Mouse (Mus musculus) forebrain, embryonic 14.5 days (tissue): ENCODE results near the gene Atxn7l1. TPM values are rescaled to one million over a fixed set of nuclear protein-coding genes. Genes with fewer than 3 reads are reported as not detected.
A peak's percentile ranks its signal among the peaks of the same experiment; 100 is the strongest.

Experiments used
- ATAC-seq: fragments of 200-750 bp; cut with Nextera tagmentation; 2 replicates; pipeline ENCODE4 v1.8.0; 2017; ENCODE audit warnings: mild to moderate bottlenecking, moderate library complexity
- DNase-seq: peaks from one replicate; pipeline ENCODE4 v3.0.0-alpha.2; 2015; ENCODE audit warnings: low spot score
- H3K27ac ChIP-seq: fragments of 300-500 bp; sonication (generic); 2 replicates; pipeline ENCODE4 v1.5.1; 2014; ENCODE audit warnings: low read depth, mild to moderate bottlenecking, control low read depth, low read length, moderate library complexity
- H3K27me3 ChIP-seq: fragments of 300-500 bp; sonication (generic); replicated peaks from 2 replicates; pipeline ENCODE4 v1.6.1; 2014; ENCODE audit warnings: low read length, control low read depth, mixed read lengths; ENCODE audit not compliant: control insufficient read depth, insufficient read depth
- H3K36me3 ChIP-seq: fragments of 300-500 bp; sonication (generic); 2 replicates; pipeline ENCODE4 v1.6.1; 2014; ENCODE audit warnings: low read length, control low read depth; ENCODE audit not compliant: control insufficient read depth, insufficient read depth
- H3K4me1 ChIP-seq: fragments of 300-500 bp; sonication (generic); 2 replicates; pipeline ENCODE4 v1.6.1; 2014; ENCODE audit warnings: antibody characterized with exemption, low read length, control low read depth; ENCODE audit not compliant: control insufficient read depth, insufficient read depth
- H3K4me2 ChIP-seq: fragments of 300-500 bp; sonication (generic); 2 replicates; pipeline ENCODE4 v1.6.1; 2014; ENCODE audit warnings: mild to moderate bottlenecking, control low read depth, low read length
- H3K4me3 ChIP-seq: fragments of 300-500 bp; sonication (generic); 2 replicates; pipeline ENCODE4 v1.5.1; 2014; ENCODE audit warnings: low read depth, low read length, control low read depth
- H3K9ac ChIP-seq: fragments of 300-500 bp; sonication (generic); 2 replicates; pipeline ENCODE4 v1.6.1; 2014; ENCODE audit warnings: mild to moderate bottlenecking, low read length, control low read depth, moderate library complexity
- H3K9me3 ChIP-seq: fragments of 300-500 bp; sonication (generic); replicated peaks from 2 replicates; pipeline ENCODE4 v1.6.1; 2016; ENCODE audit warnings: low read length, control low read depth, mixed read lengths; ENCODE audit not compliant: control insufficient read depth
- WGBS: fragments of 180-500 bp; shearing (Covaris S2); extraction: QIAGEN DNeasy Blood & Tissue Kit; methylation state at CpG from one replicate; pipeline ENCODE4 v1.1.7; 2014; 5-methylcytosine and 5-hydroxymethylcytosine counted together
- polyA plus RNA-seq: library from polyadenylated mRNA; unstranded; fragments of >200 nt; fragmentation: Nextera tagmentation; extraction: Ambion mirVana; gene quantifications from 2 replicates; pipeline ENCODE4 v1.2.1, GENCODE M21; 2014

The Atxn7l1 gene
- polyA plus RNA-seq, 1 experiment from 2014 or later = 18.1 TPM

DNA sequence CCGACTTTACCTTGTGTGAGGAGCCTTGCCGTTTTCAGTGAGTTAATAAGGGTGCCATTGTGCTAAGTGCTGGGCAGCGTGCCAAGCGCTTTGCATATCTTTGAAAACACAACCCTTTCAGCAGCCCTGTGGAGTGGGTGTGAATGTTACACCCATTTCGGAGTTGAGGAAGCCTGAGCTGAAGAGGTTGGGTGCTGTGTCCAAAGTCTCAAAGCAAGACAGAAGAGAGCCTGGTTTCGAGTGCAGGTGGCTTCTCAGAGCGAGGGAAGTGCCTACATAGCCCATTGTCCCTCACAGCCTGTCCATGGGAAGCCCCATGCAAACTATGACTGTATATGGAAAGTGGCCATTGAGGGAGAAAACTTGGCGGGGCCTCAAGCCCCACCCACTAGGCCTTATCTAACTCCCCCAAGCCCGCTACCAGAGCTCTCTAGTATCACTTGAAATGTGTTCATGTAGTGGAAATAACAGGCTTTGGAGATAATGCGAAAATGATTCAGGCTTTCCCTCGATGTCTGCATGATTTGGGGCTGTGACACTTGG lies 73.1 kb downstream of the Atxn7l1 start:
- 8% methylated on average over 11 of the region's 11 CpGs for WGBS
- Histone ChIP-seq H3K36me3 (no peaks in the 10 kb centered on the region), H3K4me1 (peaks cover 28% of the 10 kb centered on the region), H3K27me3 (no peaks in the 10 kb centered on the region), H3K4me2 (peak overlapping the region; percentile 18; the same call in 1 of the 2 replicates), H3K9ac (no peak overlapping the region), H3K27ac (peak overlapping the region; percentile 40), H3K9me3 (no peaks in the 10 kb centered on the region), H3K4me3 (no peak overlapping the region)
- ATAC-seq (peak; percentile 77), DNase-seq (peak; percentile 95)

DNA sequence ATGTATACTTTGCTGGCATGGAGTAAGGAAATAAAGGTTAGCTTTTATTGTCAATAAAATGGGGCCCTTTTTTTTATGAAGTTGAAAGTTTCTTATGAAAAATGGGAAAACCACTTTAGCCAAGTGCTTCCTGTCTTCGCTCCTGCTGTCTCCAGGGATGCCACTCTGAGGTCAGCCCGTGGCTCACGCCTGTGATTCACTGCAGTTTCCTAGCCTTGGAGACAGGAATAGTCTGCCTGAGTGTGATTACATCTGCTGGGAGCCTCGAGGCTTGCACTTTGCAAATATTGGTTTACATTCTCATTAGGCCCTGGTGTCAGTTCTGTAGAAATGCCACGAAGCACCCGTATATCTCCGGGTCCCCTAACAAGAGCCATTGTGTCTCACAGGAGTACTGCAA lies 74.7 kb downstream of the Atxn7l1 start:
- no peak overlapping the region for H3K4me2 ChIP-seq
- no peaks in the 10 kb centered on the region for H3K36me3 ChIP-seq
- ATAC-seq = no peak
- no peaks in the 10 kb centered on the region for H3K27me3 ChIP-seq
- no peaks in the 10 kb centered on the region for H3K9me3 ChIP-seq
- 77% methylated on average over 7 of the region's 7 CpGs for WGBS
- no peak overlapping the region for H3K9ac ChIP-seq
- no peak overlapping the region for H3K4me3 ChIP-seq
- peaks cover 31% of the 10 kb centered on the region for H3K4me1 ChIP-seq
- DNase-seq = no peak
- H3K27ac ChIP-seq = no peak overlapping the region

DNA sequence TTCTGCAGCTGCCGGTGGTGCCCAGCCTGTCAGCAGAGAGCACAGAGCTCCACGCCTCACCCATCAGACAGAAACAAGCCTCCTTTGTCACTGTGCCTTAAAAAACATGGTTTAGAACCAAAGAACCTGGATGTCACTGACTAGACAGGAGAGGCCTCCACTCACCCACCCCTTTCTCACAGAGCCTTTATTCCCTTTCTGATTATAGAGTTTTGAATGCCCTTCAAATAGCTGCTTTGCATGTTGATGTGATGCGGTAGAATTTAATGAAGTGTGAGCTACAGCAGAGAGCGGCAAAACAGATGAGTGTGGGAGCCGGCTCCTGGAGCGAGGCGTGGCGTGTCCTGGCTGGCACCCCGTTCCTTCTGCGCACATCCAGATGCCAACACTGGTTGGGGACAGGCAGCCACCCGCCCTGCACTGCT lies 77.6 kb downstream of the Atxn7l1 start:
- Histone ChIP-seq H3K27ac (peak overlapping the region; percentile 76), H3K4me3 (no peak overlapping the region), H3K4me1 (peaks cover 28% of the 10 kb centered on the region), H3K4me2 (peak overlapping the region; percentile 33), H3K9ac (peak overlapping the region; percentile 35), H3K9me3 (no peaks in the 10 kb centered on the region), H3K27me3 (no peaks in the 10 kb centered on the region), H3K36me3 (no peaks in the 10 kb centered on the region)
- DNase-seq = peak; percentile 89
- WGBS = 3% methylated on average over 11 of the region's 11 CpGs
- peak; percentile 90 for ATAC-seq

DNA sequence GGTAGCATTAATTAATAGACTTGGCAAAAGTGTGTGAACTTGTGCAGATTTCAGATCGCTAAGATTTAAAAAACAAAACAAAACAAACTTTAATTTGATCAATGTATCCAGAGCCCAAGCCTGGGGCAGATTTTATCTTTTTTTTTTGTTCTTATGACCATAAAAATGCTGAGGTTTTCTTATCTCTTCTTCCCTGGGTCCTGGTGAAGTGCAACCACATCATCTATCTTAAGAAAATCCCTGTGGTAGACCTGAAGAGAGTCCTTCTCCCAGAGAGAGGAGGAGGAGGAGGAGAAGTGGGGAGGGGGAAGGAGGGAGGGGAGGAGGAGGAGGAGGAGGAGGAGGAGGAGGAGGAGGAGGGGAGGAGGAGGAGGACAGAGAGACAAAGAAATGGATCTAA lies 78.5 kb downstream of the Atxn7l1 start:
- no peak overlapping the region for H3K4me2 ChIP-seq
- no peaks in the 10 kb centered on the region for H3K27me3 ChIP-seq
- no peak for ATAC-seq
- H3K4me3 ChIP-seq = no peak overlapping the region
- H3K36me3 ChIP-seq = no peaks in the 10 kb centered on the region
- no peak overlapping the region for H3K27ac ChIP-seq
- no peaks in the 10 kb centered on the region for H3K9me3 ChIP-seq
- no peak for DNase-seq
- no peak overlapping the region for H3K9ac ChIP-seq
- H3K4me1 ChIP-seq = peaks cover 23% of the 10 kb centered on the region
- 36% methylated on average over 1 of the region's 1 CpGs for WGBS

DNA sequence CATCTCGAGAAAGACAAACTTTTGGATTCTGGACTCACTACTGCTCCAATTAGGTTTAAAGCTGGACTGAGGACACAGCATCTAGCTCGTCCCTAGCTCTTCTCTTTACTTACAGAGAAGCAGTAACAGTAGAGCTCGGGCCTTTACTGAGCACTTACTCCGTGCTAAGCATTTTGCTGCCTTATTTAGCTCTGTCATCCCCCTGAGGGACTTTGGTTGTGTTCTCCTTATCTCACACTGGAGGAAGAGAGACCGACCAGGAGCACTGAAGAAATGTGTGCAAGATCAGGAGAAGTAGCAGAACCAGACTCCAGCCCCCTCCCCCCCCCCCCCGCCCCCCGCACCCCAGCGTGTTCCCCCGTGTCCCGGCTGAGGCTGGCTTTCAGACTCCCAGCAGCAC lies 79.1 kb downstream of the Atxn7l1 start:
- WGBS = 67% methylated on average over 10 of the region's 10 CpGs
- H3K4me3 ChIP-seq = no peak overlapping the region
- no peak overlapping the region for H3K9ac ChIP-seq
- no peaks in the 10 kb centered on the region for H3K36me3 ChIP-seq
- H3K4me2 ChIP-seq = no peak overlapping the region
- DNase-seq (no peak), ATAC-seq (no peak)
- no peaks in the 10 kb centered on the region for H3K27me3 ChIP-seq
- H3K27ac ChIP-seq = no peak overlapping the region
- H3K9me3 ChIP-seq = no peaks in the 10 kb centered on the region
- H3K4me1 ChIP-seq = peaks cover 21% of the 10 kb centered on the region

DNA sequence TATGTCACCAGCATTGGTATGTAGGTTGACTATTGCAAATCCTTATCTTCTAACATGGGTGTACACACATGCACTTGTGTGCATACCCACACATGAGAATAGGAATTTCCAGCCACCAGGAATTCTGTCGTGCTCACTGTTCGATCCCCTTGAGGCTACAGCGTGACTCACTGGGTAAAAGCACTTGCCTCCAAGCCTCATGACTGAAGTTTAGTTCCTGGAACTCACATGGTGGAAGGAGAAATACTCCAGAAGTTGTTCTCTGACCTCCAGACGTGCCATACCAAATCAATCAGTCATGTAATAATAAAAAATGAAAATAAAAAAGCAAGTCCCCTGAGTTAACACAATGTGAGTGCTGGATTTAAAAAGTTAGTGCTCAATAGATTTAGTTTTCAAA lies 87.8 kb downstream of the Atxn7l1 start:
- Histone ChIP-seq H3K4me1 (no peaks in the 10 kb centered on the region), H3K27ac (no peak overlapping the region), H3K36me3 (no peaks in the 10 kb centered on the region), H3K27me3 (no peaks in the 10 kb centered on the region), H3K9me3 (no peaks in the 10 kb centered on the region), H3K4me2 (no peak overlapping the region), H3K4me3 (no peak overlapping the region), H3K9ac (no peak overlapping the region)
- ATAC-seq = no peak
- 84% methylated on average over 4 of the region's 4 CpGs for WGBS
- DNase-seq = no peak

DNA sequence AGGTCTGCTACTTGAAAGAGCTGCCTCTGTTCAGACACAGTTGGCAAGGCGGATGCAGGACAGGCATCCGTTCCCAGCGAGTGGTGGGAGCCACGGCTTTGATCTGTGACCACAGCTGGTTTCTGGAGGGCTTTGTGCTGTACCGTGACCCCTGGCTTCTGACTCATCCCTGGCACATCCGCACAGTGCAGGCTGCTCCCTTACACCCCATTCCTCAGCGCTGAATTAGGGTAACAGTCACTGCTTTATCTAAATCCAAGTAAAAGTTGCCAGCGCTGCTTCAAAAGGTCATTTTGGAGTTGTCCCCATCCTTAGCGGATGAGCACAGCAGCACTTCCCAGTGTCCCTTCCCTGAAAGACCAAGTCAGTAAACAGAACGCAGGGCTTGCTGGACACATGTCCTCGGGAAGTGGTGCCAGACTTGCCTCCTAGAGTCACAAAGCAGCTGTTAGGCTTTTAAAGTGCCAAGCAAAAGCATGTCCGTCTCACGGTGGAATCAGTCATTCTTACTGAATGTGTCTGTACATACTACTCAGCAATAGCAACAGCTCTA lies 88.4 kb downstream of the Atxn7l1 start:
- no peaks in the 10 kb centered on the region for H3K27me3 ChIP-seq
- H3K9ac ChIP-seq = no peak overlapping the region; the same call in 1 of the 2 replicates
- no peak overlapping the region for H3K4me2 ChIP-seq
- H3K9me3 ChIP-seq = no peaks in the 10 kb centered on the region
- 82% methylated on average over 13 of the region's 13 CpGs for WGBS
- no peak overlapping the region for H3K4me3 ChIP-seq
- DNase-seq (no peak), ATAC-seq (no peak)
- H3K4me1 ChIP-seq = no peaks in the 10 kb centered on the region
- no peaks in the 10 kb centered on the region for H3K36me3 ChIP-seq
- no peak overlapping the region for H3K27ac ChIP-seq

DNA sequence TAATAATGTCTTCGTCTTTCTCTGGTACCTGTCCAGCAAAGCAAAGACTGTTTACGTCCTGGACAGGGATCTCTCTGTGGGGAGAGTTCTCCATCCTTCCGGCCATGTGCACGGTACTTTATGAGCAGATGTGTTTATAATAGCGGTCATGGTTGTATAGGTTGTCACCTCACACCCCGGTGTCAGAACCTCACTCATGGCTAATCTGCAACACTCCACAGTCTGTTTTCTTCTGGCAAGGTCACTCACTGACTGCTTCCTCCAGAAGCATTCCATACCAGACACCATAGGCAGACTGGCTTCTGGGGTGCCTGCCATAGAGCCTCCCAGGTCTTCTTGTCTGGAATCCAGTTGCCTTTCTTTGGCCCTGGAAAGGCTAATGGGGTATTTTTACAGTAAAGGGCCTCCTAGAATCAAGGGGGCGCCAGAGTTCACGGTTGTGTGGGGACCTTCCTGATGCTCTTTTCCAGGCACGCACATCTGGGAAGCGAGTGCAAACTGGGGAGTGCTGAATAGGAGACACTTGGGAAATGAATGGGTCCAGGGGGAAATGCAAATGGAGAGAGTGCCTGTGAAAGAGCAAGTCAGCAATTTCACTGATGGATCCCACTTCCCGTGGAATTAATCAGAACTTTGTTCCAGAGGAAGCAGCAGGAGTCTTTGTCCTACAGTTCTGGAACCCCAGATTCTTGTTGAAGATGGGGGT lies 89.0 kb downstream of the Atxn7l1 start:
- no peaks in the 10 kb centered on the region for H3K27me3 ChIP-seq
- H3K4me3 ChIP-seq = no peak overlapping the region
- no peaks in the 10 kb centered on the region for H3K4me1 ChIP-seq
- no peak for ATAC-seq
- no peak for DNase-seq
- H3K27ac ChIP-seq = no peak overlapping the region
- no peak overlapping the region for H3K4me2 ChIP-seq
- H3K9ac ChIP-seq = no peak overlapping the region
- WGBS = 86% methylated on average over 11 of the region's 11 CpGs
- H3K36me3 ChIP-seq = no peaks in the 10 kb centered on the region
- H3K9me3 ChIP-seq = no peaks in the 10 kb centered on the region

DNA sequence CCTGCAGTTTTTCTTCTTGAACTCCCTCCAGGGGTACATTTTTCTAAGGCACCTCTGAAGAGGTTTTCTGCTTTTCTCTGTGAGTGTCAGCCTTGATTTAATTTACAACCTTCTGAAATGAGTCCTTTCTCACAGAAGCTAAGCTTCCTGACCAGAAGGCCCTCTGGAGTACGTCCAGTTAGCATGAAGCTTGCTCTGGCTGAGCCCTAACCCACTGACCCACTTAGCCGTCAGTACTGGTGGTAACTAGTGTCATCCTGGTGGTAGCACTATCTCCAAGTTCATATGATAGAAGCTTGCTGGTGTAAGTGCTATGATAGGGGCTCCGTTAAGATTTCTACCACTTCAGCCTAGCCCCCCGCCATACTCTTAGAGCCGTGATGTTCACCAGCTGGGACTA lies 89.6 kb downstream of the Atxn7l1 start:
- 92% methylated on average over 5 of the region's 5 CpGs for WGBS
- H3K9me3 ChIP-seq = no peaks in the 10 kb centered on the region
- no peak overlapping the region for H3K4me3 ChIP-seq
- no peak overlapping the region for H3K27ac ChIP-seq
- DNase-seq = no peak
- no peak for ATAC-seq
- H3K36me3 ChIP-seq = no peaks in the 10 kb centered on the region
- H3K9ac ChIP-seq = no peak overlapping the region
- no peaks in the 10 kb centered on the region for H3K27me3 ChIP-seq
- H3K4me2 ChIP-seq = no peak overlapping the region
- H3K4me1 ChIP-seq = no peaks in the 10 kb centered on the region
